Mouse (Mus musculus) hindbrain, embryonic 11.5 days (tissue): Measurements from ENCODE around the gene Ndn. TPM values are rescaled to one million over a fixed set of nuclear protein-coding genes. Genes with fewer than 3 reads are reported as not detected.

Source experiments
- ATAC-seq: fragments of 200-750 bp; cut with Nextera tagmentation; 2 replicates; pipeline ENCODE4 v1.8.0; 2017; ENCODE audit warnings: mild to moderate bottlenecking, moderate TSS enrichment, moderate library complexity; ENCODE audit not compliant: low FRiP score
- DNase-seq: peaks from one replicate; pipeline ENCODE4 v3.0.0-alpha.2; 2015; ENCODE audit warnings: low spot score
- H3K27ac ChIP-seq: fragments of 300-500 bp; sonication (generic); 2 replicates; pipeline ENCODE4 v1.5.1; 2014; ENCODE audit warnings: mild to moderate bottlenecking, low read depth, low read length
- H3K27me3 ChIP-seq: fragments of 300-500 bp; sonication (generic); 2 replicates; pipeline ENCODE4 v1.6.1; 2014; ENCODE audit warnings: mild to moderate bottlenecking, low read length, moderate library complexity, mixed read lengths; ENCODE audit not compliant: control insufficient read depth, insufficient read depth
- H3K36me3 ChIP-seq: fragments of 300-500 bp; sonication (generic); 2 replicates; pipeline ENCODE4 v1.6.1; 2014; ENCODE audit warnings: mild to moderate bottlenecking, low read length, moderate library complexity, mixed read lengths; ENCODE audit not compliant: control insufficient read depth, insufficient read depth
- H3K4me1 ChIP-seq: fragments of 300-500 bp; sonication (generic); replicated peaks from 2 replicates; pipeline ENCODE4 v1.6.1; 2014; ENCODE audit warnings: low read length, mixed read lengths; ENCODE audit not compliant: control insufficient read depth, insufficient read depth
- H3K4me2 ChIP-seq: fragments of 300-500 bp; sonication (generic); replicated peaks from 2 replicates; pipeline ENCODE4 v1.6.1; 2014; ENCODE audit warnings: mild to moderate bottlenecking, low read depth, low read length
- H3K4me3 ChIP-seq: fragments of 300-500 bp; sonication (generic); 2 replicates; pipeline ENCODE4 v1.5.1; 2014; ENCODE audit warnings: low read depth, low read length
- H3K9ac ChIP-seq: fragments of 300-500 bp; sonication (generic); 2 replicates; pipeline ENCODE4 v1.6.1; 2014; ENCODE audit warnings: low read depth, low read length
- H3K9me3 ChIP-seq: fragments of 300-500 bp; sonication (generic); 2 replicates; pipeline ENCODE4 v1.6.1; 2016; ENCODE audit warnings: low read length; ENCODE audit not compliant: control insufficient read depth
- WGBS: fragments of 180-500 bp; shearing (Covaris S2); extraction: QIAGEN DNeasy Blood & Tissue Kit; methylation state at CpG from one replicate; pipeline ENCODE4 v1.1.7; 2014; 5-methylcytosine and 5-hydroxymethylcytosine counted together
- polyA plus RNA-seq: library from polyadenylated mRNA; unstranded; fragments of >200 nt; fragmentation: Nextera tagmentation; extraction: Ambion mirVana; gene quantifications from 2 replicates; pipeline ENCODE4 v1.2.1, GENCODE M21; 2014

Ndn gene
- polyA plus RNA-seq, 1 experiment from 2014 or later = 214 TPM

GRCm38 (mm10) chr7:62365039-62365636 is 18.8 kb downstream of the Ndn start:
- no peaks in the 10 kb centered on the region for H3K9me3 ChIP-seq
- H3K27me3 ChIP-seq = no peaks in the 10 kb centered on the region
- H3K27ac ChIP-seq = peak overlapping the region; percentile 80
- 66% methylated on average over 7 of the region's 7 CpGs for WGBS
- H3K36me3 ChIP-seq = no peaks in the 10 kb centered on the region
- peak; percentile 73; the same call in 1 of the 2 replicates for ATAC-seq
- H3K4me2 ChIP-seq = no peak overlapping the region
- H3K4me1 ChIP-seq = no peaks in the 10 kb centered on the region
- no peak overlapping the region for H3K9ac ChIP-seq
- no peak overlapping the region for H3K4me3 ChIP-seq
- no peak for DNase-seq

GRCm38 (mm10) chr7:62366730-62367129 is 20.4 kb downstream of the Ndn start:
- H3K4me2 ChIP-seq = no peak overlapping the region
- no peak overlapping the region for H3K9ac ChIP-seq
- no peaks in the 10 kb centered on the region for H3K4me1 ChIP-seq
- H3K9me3 ChIP-seq = no peaks in the 10 kb centered on the region
- H3K36me3 ChIP-seq = no peaks in the 10 kb centered on the region
- ATAC-seq (no peak), DNase-seq (no peak)
- H3K4me3 ChIP-seq = no peak overlapping the region
- H3K27ac ChIP-seq = 0 out of 2 replicates have a peak overlapping the region, but pooled peaks have one; percentile 49
- 74% methylated on average over 8 of the region's 8 CpGs for WGBS
- no peaks in the 10 kb centered on the region for H3K27me3 ChIP-seq

GRCm38 (mm10) chr7:62375658-62376057 is 29.3 kb downstream of the Ndn start:
- no peak overlapping the region for H3K4me2 ChIP-seq
- H3K36me3 ChIP-seq = no peaks in the 10 kb centered on the region

GRCm38 (mm10) chr7:62376510-62377304 is 30.3 kb downstream of the Ndn start, which contains the start of gene Magel2:
Gene Magel2, plus strand, starts transcription at chr7:62377010.
- DNase-seq (peak; percentile 70), ATAC-seq (peak; percentile 92)
- Histone ChIP-seq H3K4me2 (peak within 1 kb of the TSS; percentile 64), H3K4me3 (peak within 1 kb of the TSS; percentile 46), H3K27me3 (no peaks in the 10 kb centered on the region), H3K4me1 (0 out of 2 replicates have a peak, but pooled peaks cover 2% of the 10 kb centered on the region), H3K9me3 (no peaks in the 10 kb centered on the region), H3K36me3 (no peaks in the 10 kb centered on the region), H3K9ac (peak within 1 kb of the TSS; percentile 65), H3K27ac (peak within 1 kb of the TSS; percentile 72)
- WGBS = 19% methylated on average over 31 of the region's 31 CpGs

More at GRCm38 (mm10) chr7:62375658-62376057, 29.3 kb downstream of the Ndn start:
- Histone ChIP-seq H3K4me3 (no peak overlapping the region), H3K27me3 (no peaks in the 10 kb centered on the region), H3K4me1 (0 out of 2 replicates have a peak, but pooled peaks cover 2% of the 10 kb centered on the region), H3K9me3 (no peaks in the 10 kb centered on the region), H3K27ac (no peak overlapping the region), H3K9ac (no peak overlapping the region)
- WGBS = 36% methylated on average over 4 of the region's 4 CpGs
- peak; percentile 63 for DNase-seq
- ATAC-seq = no peak

- H3K27ac ChIP-seq = peak overlapping the region; percentile 72
Observed at GRCm38 (mm10) chr7:62377313-62377712, 30.9 kb downstream of the Ndn start.

GRCm38 (mm10) chr7:62378529-62378928 is 32.2 kb downstream of the Ndn start:
- ATAC-seq (no peak), DNase-seq (no peak)
- Histone ChIP-seq H3K4me1 (0 out of 2 replicates have a peak, but pooled peaks cover 2% of the 10 kb centered on the region), H3K4me3 (no peak overlapping the region), H3K36me3 (no peaks in the 10 kb centered on the region), H3K27ac (no peak overlapping the region), H3K9ac (no peak overlapping the region), H3K9me3 (no peaks in the 10 kb centered on the region), H3K4me2 (peak overlapping the region; percentile 64; the same call in 1 of the 2 replicates), H3K27me3 (no peaks in the 10 kb centered on the region)
- 85% methylated on average over 9 of the region's 9 CpGs for WGBS

More at GRCm38 (mm10) chr7:62377313-62377712, 30.9 kb downstream of the Ndn start:
- 27% methylated on average over 14 of the region's 14 CpGs for whole genome bisulfite sequencing
- peak overlapping the region; percentile 46 for H3K4me3 ChIP-seq
- ATAC-seq (peak; percentile 63), DNase-seq (peak; percentile 43)
- H3K4me2 ChIP-seq = peak overlapping the region; percentile 64
- H3K36me3 ChIP-seq = no peaks in the 10 kb centered on the region
- H3K9me3 ChIP-seq = no peaks in the 10 kb centered on the region
- H3K4me1 ChIP-seq = 0 out of 2 replicates have a peak, but pooled peaks cover 2% of the 10 kb centered on the region
- peak overlapping the region; percentile 65 for H3K9ac ChIP-seq
- no peaks in the 10 kb centered on the region for H3K27me3 ChIP-seq

- H3K27ac ChIP-seq = no peak overlapping the region
- no peak overlapping the region for H3K4me2 ChIP-seq
- WGBS = 9% methylated on average over 2 of the region's 2 CpGs
- H3K36me3 ChIP-seq = no peaks in the 10 kb centered on the region
- H3K4me1 ChIP-seq = 0 out of 2 replicates have a peak, but pooled peaks cover 2% of the 10 kb centered on the region
- peak; percentile 53; the same call in 1 of the 2 replicates for ATAC-seq
- no peaks in the 10 kb centered on the region for H3K9me3 ChIP-seq
- H3K9ac ChIP-seq = no peak overlapping the region
- DNase-seq = peak; percentile 63
- H3K27me3 ChIP-seq = no peaks in the 10 kb centered on the region
- no peak overlapping the region for H3K4me3 ChIP-seq
Observed at GRCm38 (mm10) chr7:62382391-62382790, 36.0 kb downstream of the Ndn start.

GRCm38 (mm10) chr7:62388291-62388690 is 41.9 kb downstream of the Ndn start:
- Histone ChIP-seq H3K27ac (no peak overlapping the region), H3K9me3 (no peaks in the 10 kb centered on the region), H3K36me3 (no peaks in the 10 kb centered on the region), H3K9ac (no peak overlapping the region), H3K27me3 (no peaks in the 10 kb centered on the region), H3K4me1 (no peaks in the 10 kb centered on the region), H3K4me3 (no peak overlapping the region), H3K4me2 (no peak overlapping the region)
- 54% methylated on average over 4 of the region's 4 CpGs for WGBS
- ATAC-seq = no peak
- no peak for DNase-seq
